Mouse (Mus musculus): ENCODE data around the gene Magi1.
A peak's percentile ranks its signal among the peaks of the same experiment; 100 is the strongest.

The Magi1 gene

GRCm38 (mm10) chr6:93822221-93822897 lies 461.4 kb downstream of the Magi1 start:
- DNase-seq (ENCODE audit: low spot score in 2 of 2) = no peak

DNA sequence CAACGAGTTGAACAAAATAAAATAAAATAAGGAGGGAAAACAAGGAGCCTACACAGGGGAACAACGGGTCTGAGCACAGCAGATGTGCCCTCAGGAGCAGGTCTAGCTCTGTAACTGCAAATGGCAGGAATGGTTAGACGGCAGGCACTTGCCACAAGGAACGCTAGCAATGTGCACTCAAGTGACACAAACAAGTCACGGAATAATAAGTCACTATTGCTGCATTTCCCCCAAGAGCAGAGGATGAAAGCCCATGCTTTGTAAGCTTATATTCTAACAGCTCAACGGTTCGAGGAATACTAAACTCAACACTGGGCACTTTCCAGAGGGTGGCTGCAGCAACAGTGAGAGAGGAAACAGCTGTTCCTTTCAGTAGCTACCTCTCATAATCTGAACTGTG lies 462.2 kb downstream of the Magi1 start:
- DNase-seq (ENCODE audit: low spot score in 2 of 2) = no peak

GRCm38 (mm10) chr6:93819888-93820287 lies 463.8 kb downstream of the Magi1 start:
- peak; percentile 69 to 75 for DNase-seq (ENCODE audit: low spot score in 2 of 2)

- no peak for DNase-seq (ENCODE audit: low spot score in 2 of 2)
Observed at GRCm38 (mm10) chr6:93819282-93819681, 464.4 kb downstream of the Magi1 start.

DNA sequence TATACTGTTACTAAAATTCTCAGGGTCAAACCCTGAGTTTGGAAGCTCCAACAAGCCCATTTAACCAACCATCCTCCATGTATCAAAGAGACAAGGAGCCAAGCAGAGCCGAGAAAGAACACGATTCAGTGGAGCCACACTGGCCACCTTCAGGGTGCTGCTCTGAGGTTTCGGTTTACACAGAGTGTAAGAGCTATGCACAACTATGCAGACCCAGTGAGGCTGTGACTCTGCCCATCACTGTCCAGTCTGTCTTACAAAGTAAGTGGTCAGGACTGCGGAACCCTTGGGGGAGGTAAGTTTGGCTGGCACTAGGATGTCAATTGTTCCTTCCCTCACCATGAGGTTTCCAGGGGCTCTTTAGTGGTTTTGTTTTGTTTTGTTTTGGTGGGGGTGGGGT lies 465.2 kb downstream of the Magi1 start:
- DNase-seq (ENCODE audit: low spot score in 2 of 2) = no peak

GRCm38 (mm10) chr6:93805407-93805936 lies 478.2 kb downstream of the Magi1 start:
- DNase-seq (ENCODE audit: low spot score in 2 of 2) = no peak

DNA sequence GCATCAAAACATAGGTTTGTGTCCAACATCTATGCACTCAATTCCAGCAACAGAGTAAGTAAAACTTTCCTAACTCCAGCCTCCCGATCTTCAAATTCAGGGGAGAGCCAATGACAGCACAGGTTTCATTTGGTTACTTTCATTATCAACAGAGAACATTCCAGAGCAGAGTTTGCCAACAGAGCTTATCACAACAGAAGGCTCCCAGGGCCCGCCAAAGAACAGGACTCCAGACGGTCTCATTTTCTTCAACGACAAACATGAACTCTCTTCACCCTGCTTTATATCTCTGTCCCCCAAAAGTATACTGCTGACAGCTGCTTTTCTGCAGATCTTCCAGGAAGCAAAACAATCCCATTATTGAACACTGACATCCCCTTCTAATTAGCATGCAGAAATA lies 481.3 kb downstream of the Magi1 start:
- no peak for DNase-seq (ENCODE audit: low spot score in 2 of 2)

- DNase-seq (ENCODE audit: low spot score in 2 of 2) = no peak
Observed at GRCm38 (mm10) chr6:93800465-93800864, 483.3 kb downstream of the Magi1 start.

DNA sequence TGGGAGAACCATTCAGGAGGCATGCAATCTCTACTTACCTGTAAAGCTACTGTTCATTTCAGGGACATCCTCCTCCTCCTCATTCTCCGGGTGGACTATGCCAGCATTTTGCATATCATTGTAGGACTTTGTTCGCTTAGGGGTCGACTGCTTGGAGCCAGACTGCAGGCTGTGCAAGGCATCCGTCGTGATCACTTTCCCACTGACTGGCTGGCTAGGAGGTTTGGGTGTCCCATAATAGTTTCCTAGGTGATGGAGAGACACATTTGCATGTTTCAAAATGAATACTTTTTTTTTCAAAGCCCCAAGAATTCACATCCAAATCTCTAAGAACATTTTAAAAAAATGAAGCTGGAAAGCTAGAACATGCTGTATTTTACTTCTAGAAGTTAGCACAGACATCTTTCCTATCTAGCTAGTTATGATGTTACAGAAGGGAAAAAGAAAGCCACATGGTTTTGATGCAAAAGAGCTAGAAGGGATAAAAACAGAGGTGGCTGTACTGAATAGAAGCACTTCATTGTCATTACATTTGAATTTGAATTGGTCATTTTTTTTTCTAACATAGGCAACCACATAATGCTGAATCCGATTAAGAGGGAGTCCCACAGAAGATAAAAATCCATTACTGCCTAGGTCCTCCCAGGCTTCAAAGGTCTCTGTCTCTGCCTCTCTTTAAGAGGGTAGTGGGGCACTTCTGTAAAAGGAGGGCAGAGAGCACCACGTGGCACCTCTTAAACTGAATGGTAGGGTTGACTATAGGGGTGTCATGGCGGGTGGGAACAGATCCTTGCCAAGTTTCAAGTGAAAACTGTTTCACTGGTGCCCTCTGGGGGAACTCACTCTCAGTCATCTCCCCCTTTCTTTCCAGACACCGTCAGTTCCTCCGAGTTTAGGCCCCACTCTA lies 491.2 kb downstream of the Magi1 start:
- no peak for DNase-seq (ENCODE audit: low spot score in 2 of 2)

DNA sequence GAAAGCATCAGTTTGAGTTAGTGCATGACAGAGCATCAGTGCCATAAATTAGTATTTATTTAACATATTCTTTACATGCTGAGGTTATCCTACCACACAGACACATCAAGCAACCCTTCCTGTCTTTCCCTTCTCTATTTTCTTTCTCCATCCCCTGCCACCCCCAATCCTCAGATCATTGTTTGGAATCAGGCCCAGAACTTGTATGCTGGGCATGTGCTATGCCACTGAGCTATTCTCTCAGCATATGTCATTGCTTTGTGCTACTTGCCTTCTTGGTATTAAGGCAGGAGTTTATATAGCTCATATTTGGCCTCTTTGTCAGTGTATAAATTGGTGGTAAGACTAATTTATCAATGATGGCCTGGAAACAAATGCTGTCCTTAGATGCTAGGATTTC lies 494.0 kb downstream of the Magi1 start:
- peak in 1 of 2 experiments; percentile 52 for DNase-seq (ENCODE audit: low spot score in 2 of 2)

DNA sequence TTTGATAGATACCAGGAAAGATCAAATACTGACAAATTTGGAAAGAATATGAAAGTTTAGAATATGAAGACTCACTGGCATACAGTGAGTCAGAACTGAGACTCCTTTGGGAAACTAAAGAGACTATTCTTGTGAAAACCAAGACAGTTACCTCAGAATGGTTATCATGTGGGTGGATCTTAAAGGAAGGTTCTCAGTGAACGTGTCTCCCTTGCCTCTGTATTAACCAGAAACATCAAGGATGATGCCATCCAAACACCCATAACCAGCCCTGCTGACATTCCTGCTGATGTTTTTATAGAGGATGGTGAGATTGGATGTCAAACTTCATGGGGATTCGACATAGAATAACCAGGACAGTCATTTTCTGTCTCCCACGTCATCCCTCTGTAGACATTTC lies 496.7 kb downstream of the Magi1 start:
- no peak for DNase-seq (ENCODE audit: low spot score in 2 of 2)

DNA sequence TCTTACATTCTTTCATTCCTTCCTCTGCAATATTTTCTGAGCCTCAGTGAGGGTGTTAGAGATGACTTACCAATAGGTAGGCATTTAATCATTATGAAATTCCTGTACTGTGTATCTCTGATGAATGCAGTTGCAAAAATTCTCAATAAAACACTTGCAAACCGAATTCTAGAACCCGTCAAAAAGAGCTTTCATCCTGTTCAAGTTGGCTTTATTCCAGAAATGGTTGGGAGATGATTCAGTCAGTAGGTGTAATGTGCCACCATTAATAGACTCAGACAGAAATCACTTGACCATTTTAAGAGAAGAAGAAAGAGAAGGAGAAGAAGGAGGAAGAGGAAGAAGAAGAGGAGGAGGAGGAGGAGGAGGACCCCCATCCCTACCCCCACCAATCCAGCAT lies 497.5 kb downstream of the Magi1 start:
- DNase-seq (ENCODE audit: low spot score in 2 of 2) = no peak

DNA sequence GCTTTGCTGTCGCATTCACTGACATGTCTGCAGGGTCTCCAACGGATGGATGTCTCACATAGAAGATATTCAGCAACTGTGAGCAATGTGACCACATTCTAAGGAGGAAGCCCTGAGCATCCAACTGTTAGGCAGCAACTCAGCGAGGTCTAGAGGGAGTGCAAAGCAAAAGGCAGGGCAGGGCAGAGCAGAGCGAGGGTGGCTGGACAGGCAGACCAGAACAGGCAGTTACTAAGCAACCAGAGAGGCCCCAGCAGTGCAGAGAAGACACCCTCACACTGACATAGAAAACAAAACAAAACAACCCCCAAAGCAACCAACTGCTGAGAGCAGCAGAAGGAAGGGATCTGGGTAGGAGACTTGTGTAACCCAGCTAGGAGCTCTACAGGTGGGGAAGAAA lies 512.6 kb downstream of the Magi1 start:
- DNase-seq (ENCODE audit: low spot score in 2 of 2) = no peak

DNA sequence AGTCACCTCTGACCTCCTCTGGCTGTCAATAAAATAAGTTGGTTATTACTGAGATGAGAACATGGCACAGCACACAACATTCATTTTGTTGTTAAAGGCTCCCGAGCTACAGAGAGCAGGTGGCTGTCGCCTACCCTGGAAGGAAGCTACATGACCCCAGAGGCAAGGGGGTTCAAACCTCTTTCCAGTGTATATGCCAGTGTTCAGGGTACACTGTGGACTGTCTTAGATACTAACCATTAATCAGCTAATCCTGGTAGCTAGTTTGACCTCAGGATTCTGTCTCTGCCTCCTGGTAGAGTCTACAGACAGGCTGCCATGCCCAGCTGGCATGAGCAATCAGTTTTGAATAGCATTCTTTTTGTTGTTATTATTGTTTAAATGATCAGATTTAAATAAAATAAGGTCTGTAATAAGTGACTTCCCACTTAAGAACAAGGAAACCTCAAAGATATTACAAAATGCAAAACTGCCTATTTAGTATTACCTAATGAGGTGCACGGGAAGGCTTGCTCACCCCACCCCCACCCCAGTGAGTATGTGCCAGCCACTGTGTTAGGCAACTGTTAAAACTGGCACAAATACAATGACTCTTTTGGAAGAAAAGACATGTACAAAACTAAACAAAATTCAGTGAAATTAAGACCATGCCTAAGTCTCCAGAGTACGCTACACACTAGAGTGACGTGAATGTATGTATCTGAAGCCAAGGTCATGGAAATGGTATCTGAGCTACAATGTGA lies 513.3 kb downstream of the Magi1 start:
- DNase-seq (ENCODE audit: low spot score in 2 of 2) = no peak

DNA sequence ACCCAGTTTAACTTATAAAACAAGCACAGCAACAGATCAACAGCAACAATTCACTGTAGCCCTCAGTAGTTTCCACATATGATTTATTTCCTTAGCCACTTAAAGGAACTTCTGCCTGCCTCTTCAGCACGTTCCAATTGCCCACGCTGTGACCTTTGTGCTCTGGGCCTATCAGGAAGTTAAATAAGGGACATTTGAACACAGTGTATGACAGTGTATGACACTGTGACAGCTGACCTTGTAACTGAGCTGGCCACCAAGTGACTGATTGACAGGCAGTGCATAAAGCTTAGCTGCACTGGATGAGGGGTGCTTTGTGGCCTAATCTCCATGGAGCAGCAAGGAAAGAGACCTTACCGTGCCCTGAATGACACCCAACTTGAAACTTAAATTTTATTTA lies 525.6 kb downstream of the Magi1 start:
- DNase-seq (ENCODE audit: low spot score in 2 of 2) = no peak

GRCm38 (mm10) chr6:93757353-93758087 lies 526.2 kb downstream of the Magi1 start:
- peak; percentile 79 to 91 for DNase-seq (ENCODE audit: low spot score in 2 of 2)

DNA sequence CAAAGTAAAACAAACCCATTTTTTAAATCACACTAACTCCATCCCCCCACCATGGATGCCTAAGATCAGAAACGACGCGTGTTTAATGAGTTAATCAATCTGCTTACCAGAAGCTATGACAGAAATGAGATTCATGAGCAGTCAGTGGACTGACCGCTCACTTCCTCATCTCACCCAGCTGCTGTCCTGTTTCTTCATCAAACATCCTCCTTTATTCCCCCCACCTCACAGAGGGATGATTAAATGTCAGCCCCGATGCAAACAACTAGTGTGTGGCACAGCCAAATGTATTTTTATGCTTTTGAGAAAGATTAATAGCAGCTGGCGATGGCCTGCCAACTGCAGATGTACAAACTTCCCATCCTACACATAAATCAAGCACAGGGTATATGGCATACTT lies 540.6 kb downstream of the Magi1 start:
- no peak for DNase-seq (ENCODE audit: low spot score in 2 of 2)

GRCm38 (mm10) chr6:93739786-93740185 lies 543.9 kb downstream of the Magi1 start:
- DNase-seq (ENCODE audit: low spot score in 2 of 2) = no peak

- no peak for DNase-seq (ENCODE audit: low spot score in 2 of 2)
Observed at GRCm38 (mm10) chr6:93737083-93737482, 546.6 kb downstream of the Magi1 start.

DNA sequence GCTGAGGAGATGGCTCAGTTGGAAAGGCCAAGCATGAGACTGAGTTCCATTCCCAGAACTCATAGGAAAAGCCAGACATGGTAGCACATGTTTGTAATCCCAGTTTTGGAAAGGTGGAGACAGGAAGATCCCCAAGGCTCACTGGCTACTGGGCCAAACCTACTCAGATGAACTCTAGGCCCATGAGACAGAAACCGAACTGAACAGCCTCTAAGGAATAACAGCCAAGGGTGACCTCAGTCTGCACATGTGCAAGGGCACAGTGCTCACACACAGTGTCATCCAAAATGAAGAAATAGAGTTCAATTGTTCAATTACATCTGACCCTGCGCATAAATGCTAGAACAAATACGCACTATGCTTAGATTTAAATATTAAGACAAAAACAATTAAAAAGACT lies 547.6 kb downstream of the Magi1 start:
- no peak for DNase-seq (ENCODE audit: low spot score in 2 of 2)

- DNase-seq (ENCODE audit: low spot score in 2 of 2) = peak; percentile 40 to 49
Observed at GRCm38 (mm10) chr6:93733800-93734199, 549.9 kb downstream of the Magi1 start.

All from frontal cortex, postnatal 36 days (tissue).